Mouse (Mus musculus) urinary bladder, postnatal 25 days (tissue): ENCODE results near the gene Tcp1.
"Not testable (repeated sequence)": the region's sequence is repeated elsewhere in the genome, so short reads cannot be mapped to it uniquely, and the experiment has no call there.

Experiments
- DNase-seq: peaks from one replicate; pipeline ENCODE4 v3.0.0; 2022; ENCODE audit warnings: low spot score

The Tcp1 gene

GRCm38 (mm10) chr17:12915881-12916583 is 531 bp downstream of the Tcp1 start, which contains the start of gene Mrpl18:
TSS of gene Mrpl18 (minus strand) at chr17:12916345.
- DNase-seq, result peak; percentile 92

GRCm38 (mm10) chr17:12916588-12917380 is 1.3 kb downstream of the Tcp1 start:
- DNase-seq, result peak; percentile 53

GRCm38 (mm10) chr17:12921073-12921472 is 5.6 kb downstream of the Tcp1 start:
- DNase-seq, result no peak

GRCm38 (mm10) chr17:12925001-12925400 is 9.5 kb downstream of the Tcp1 start:
- DNase-seq, result no peak

GRCm38 (mm10) chr17:12925703-12926180 is 10.2 kb downstream of the Tcp1 start:
- DNase-seq, result no peak

GRCm38 (mm10) chr17:12931576-12931975 is 16.1 kb downstream of the Tcp1 start:
- not testable (repeated sequence) for DNase-seq

- no peak for DNase-seq
Measured at GRCm38 (mm10) chr17:12935719-12936118, 20.2 kb downstream of the Tcp1 start.

GRCm38 (mm10) chr17:12937412-12937970 is 22.0 kb downstream of the Tcp1 start:
- DNase-seq, result no peak

GRCm38 (mm10) chr17:12938077-12938476 is 22.6 kb downstream of the Tcp1 start:
- DNase-seq, result no peak

GRCm38 (mm10) chr17:12939377-12940148 is 24.1 kb downstream of the Tcp1 start:
- DNase-seq, result not testable (repeated sequence)

- DNase-seq, result no peak
Measured at GRCm38 (mm10) chr17:12940151-12940805, 24.8 kb downstream of the Tcp1 start, which contains the start of gene Acat3. TSS of gene Acat3 (minus strand) at chr17:12940600.

GRCm38 (mm10) chr17:12941543-12942260 is 26.2 kb downstream of the Tcp1 start:
- DNase-seq, result no peak

- no peak for DNase-seq
Measured at GRCm38 (mm10) chr17:12942459-12943162, 27.1 kb downstream of the Tcp1 start.

GRCm38 (mm10) chr17:12949669-12950068 is 34.2 kb downstream of the Tcp1 start:
- no peak for DNase-seq

GRCm38 (mm10) chr17:12956664-12957063 is 41.2 kb downstream of the Tcp1 start:
- DNase-seq, result no peak

GRCm38 (mm10) chr17:12959377-12959776 is 43.9 kb downstream of the Tcp1 start:
- not testable (repeated sequence) for DNase-seq

GRCm38 (mm10) chr17:12960331-12960873 is 44.9 kb downstream of the Tcp1 start, which contains the start of gene Acat2:
TSS of gene Acat2 (minus strand) at chr17:12960747.
- DNase-seq, result peak; percentile 90

- DNase-seq, result no peak
Measured at GRCm38 (mm10) chr17:12963476-12963875, 48.0 kb downstream of the Tcp1 start.

- DNase-seq, result no peak
Measured at GRCm38 (mm10) chr17:12967173-12967572, 51.7 kb downstream of the Tcp1 start.

GRCm38 (mm10) chr17:12973851-12974250 is 58.4 kb downstream of the Tcp1 start:
- no peak for DNase-seq
